ENCODE assay signal across 25 mouse cellular contexts in the genomic region with DNA sequence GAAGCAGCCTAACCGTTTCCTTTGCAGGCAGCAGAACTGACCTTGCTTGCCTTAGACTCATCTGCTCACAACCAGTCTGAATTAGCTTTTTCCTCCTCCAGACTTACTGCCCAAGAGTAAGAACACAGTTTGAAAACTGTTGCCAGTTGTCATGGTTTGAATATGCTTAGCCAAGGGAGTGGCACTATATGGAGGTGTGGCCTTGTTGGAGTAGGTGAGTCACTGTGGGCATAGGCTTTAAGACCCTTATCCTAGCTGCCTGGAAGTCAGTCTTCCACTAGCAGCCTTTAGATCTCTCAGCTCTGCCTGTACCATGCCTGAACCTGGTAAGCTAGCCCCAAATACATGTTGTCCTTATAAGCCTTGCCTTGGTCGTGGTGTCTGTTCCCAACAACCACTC. TPM values are rescaled to one million over a fixed set of nuclear protein-coding genes. Genes with fewer than 3 reads are reported as not detected.
A peak's percentile ranks its signal among the peaks of the same experiment; 100 is the strongest.
DNase-seq lines count a peak whose midpoint lies in the region; ATAC-seq lines count a peak whose summit lies in the region.
"Had no signal": no experiment of that assay in that cellular context is flagged by ENCODE, and none has a peak within 500 bp of the region (broad histone marks: within the 10 kb centered on the region; RNA-seq: fewer than 3 reads in every experiment).

No protein-coding gene starts in this region.

- H3K9me3 ChIP-seq in liver, embryonic 13.5 days (replicated peaks): no peaks in the 10 kb centered on the region
- no peaks in the 10 kb centered on the region for H3K9me3 ChIP-seq in liver, embryonic 11.5 days (ENCODE audit: control insufficient read depth, low read length)
- H3K9me3 ChIP-seq in stomach, embryonic 14.5 days (ENCODE audit: control insufficient read depth, low read depth, low read length): no peaks in the 10 kb centered on the region
- no peaks in the 10 kb centered on the region for H3K9me3 ChIP-seq in midbrain, embryonic 10.5 days (replicated peaks)
- H3K9me3 ChIP-seq: embryonic facial prominence, embryonic 12.5 days; heart, embryonic 13.5 days; limb, embryonic 13.5 days; neural tube, embryonic 12.5 days had no signal

- no peak overlapping the region for H3K4me3 ChIP-seq in liver, embryonic 13.5 days (replicated peaks)
- H3K4me3 ChIP-seq in liver, embryonic 11.5 days (ENCODE audit: low read depth, low read length): no peak overlapping the region
- no peak overlapping the region for H3K4me3 ChIP-seq in stomach, embryonic 14.5 days (ENCODE audit: low read depth, low read length)
- no peak overlapping the region for H3K4me3 ChIP-seq in midbrain, embryonic 10.5 days
- H3K4me3 ChIP-seq: embryonic facial prominence, embryonic 12.5 days; heart, adult 2 months; heart, embryonic 13.5 days; limb, embryonic 13.5 days; neural tube, embryonic 12.5 days had no signal

- no peaks in the 10 kb centered on the region for H3K27me3 ChIP-seq in liver, embryonic 13.5 days
- H3K27me3 ChIP-seq in liver, embryonic 11.5 days (replicated peaks; ENCODE audit: control insufficient read depth, insufficient read depth, low read length): no peaks in the 10 kb centered on the region
- H3K27me3 ChIP-seq in stomach, embryonic 14.5 days (ENCODE audit: control insufficient read depth, insufficient read depth, low read length): no peaks in the 10 kb centered on the region
- H3K27me3 ChIP-seq in midbrain, embryonic 10.5 days (ENCODE audit: low read depth, poor library complexity, severe bottlenecking): no peaks in the 10 kb centered on the region
- H3K27me3 ChIP-seq: CH12.LX; embryonic facial prominence, embryonic 12.5 days; heart, embryonic 13.5 days; limb, embryonic 13.5 days; neural tube, embryonic 12.5 days had no signal

- no peak for DNase-seq in liver, embryonic 13.5 days
- no peak for DNase-seq in liver, embryonic 11.5 days (ENCODE audit: low spot score)
- DNase-seq in 3T3-L1 (ENCODE audit: low read depth, low spot score): peak; percentile 49
- DNase-seq in midbrain, embryonic 10.5 days (ENCODE audit: low spot score): no peak
- DNase-seq: adrenal gland, postnatal 10 days; cerebellum, adult 18-20 months; cerebellum, postnatal 14 days; forebrain, postnatal 0 days; gastrocnemius, postnatal 25 days; heart, adult 2 months; heart, postnatal 14 days; kidney, adult 2 months; kidney, postnatal 36 days; layer of hippocampus, postnatal 36 days; midbrain, embryonic 14.5 days had no signal

- no peak overlapping the region for H3K4me2 ChIP-seq in liver, embryonic 13.5 days
- no peak overlapping the region for H3K4me2 ChIP-seq in liver, embryonic 11.5 days
- H3K4me2 ChIP-seq in stomach, embryonic 14.5 days (replicated peaks; ENCODE audit: low read depth, low read length): no peak overlapping the region
- H3K4me2 ChIP-seq: embryonic facial prominence, embryonic 12.5 days; heart, embryonic 13.5 days; limb, embryonic 13.5 days; neural tube, embryonic 12.5 days had no signal

- WGBS in liver, embryonic 13.5 days (ENCODE audit: insufficient replicate concordance): 77% methylated on average over 2 of the region's 2 CpGs
- WGBS in liver, embryonic 11.5 days: 80% methylated on average over 2 of the region's 2 CpGs
- 71% methylated on average over 2 of the region's 2 CpGs for WGBS in stomach, embryonic 14.5 days
- WGBS in midbrain, embryonic 10.5 days: 93% methylated on average over 2 of the region's 2 CpGs

- no peak overlapping the region for H3K27ac ChIP-seq in liver, embryonic 13.5 days
- no peak overlapping the region for H3K27ac ChIP-seq in liver, embryonic 11.5 days (ENCODE audit: low read depth, low read length)
- no peak overlapping the region for H3K27ac ChIP-seq in stomach, embryonic 14.5 days (ENCODE audit: low read length)
- no peak overlapping the region for H3K27ac ChIP-seq in midbrain, embryonic 10.5 days (replicated peaks)
- H3K27ac ChIP-seq: embryonic facial prominence, embryonic 12.5 days; heart, adult 2 months; heart, embryonic 13.5 days; hindbrain, postnatal 0 days; limb, embryonic 13.5 days; neural tube, embryonic 12.5 days had no signal

- peaks cover 31% of the 10 kb centered on the region for H3K4me1 ChIP-seq in liver, embryonic 13.5 days (replicated peaks)
- peaks cover 9% of the 10 kb centered on the region for H3K4me1 ChIP-seq in liver, embryonic 11.5 days (replicated peaks; ENCODE audit: control insufficient read depth, insufficient read depth, low read length)
- H3K4me1 ChIP-seq in stomach, embryonic 14.5 days (ENCODE audit: control insufficient read depth, insufficient read depth, low read length): no peaks in the 10 kb centered on the region
- H3K4me1 ChIP-seq in midbrain, embryonic 10.5 days: peaks cover 11% of the 10 kb centered on the region
- H3K4me1 ChIP-seq: embryonic facial prominence, embryonic 12.5 days had no signal

- peak; percentile 50; the same call in 1 of the 2 replicates for ATAC-seq in liver, embryonic 13.5 days (ENCODE audit: low read depth)
- ATAC-seq in liver, embryonic 11.5 days (replicated peaks; ENCODE audit: low FRiP score): no peak
- ATAC-seq in common myeloid progenitor, adult 5-6 weeks (replicated peaks; ENCODE audit: low read depth, poor library complexity, severe bottlenecking): peak; percentile 26; the same call in 1 of the 2 replicates
- peak; percentile 72; the same call in 1 of the 2 replicates for ATAC-seq in stomach, embryonic 14.5 days (ENCODE audit: insufficient number of reproducible peaks, insufficient read depth, low FRiP score, low read depth)
- no peak for ATAC-seq in megakaryocyte-erythroid progenitor cell, adult 5-6 weeks (replicated peaks; ENCODE audit: low FRiP score, low TSS enrichment, poor library complexity, severe bottlenecking)
- ATAC-seq: forebrain, postnatal 0 days; hindbrain, postnatal 0 days had no signal

- peaks cover 42% of the 10 kb centered on the region for H3K36me3 ChIP-seq in liver, embryonic 13.5 days
- H3K36me3 ChIP-seq in liver, embryonic 11.5 days (ENCODE audit: control insufficient read depth, insufficient read depth, low read length): peaks cover 10% of the 10 kb centered on the region; the same call in 1 of the 2 replicates
- peaks cover 22% of the 10 kb centered on the region for H3K36me3 ChIP-seq in stomach, embryonic 14.5 days (ENCODE audit: control insufficient read depth, insufficient read depth, low read length)
- peaks cover 54% of the 10 kb centered on the region for H3K36me3 ChIP-seq in midbrain, embryonic 10.5 days

- H3K9ac ChIP-seq in liver, embryonic 13.5 days: no peak overlapping the region
- H3K9ac ChIP-seq in liver, embryonic 11.5 days (ENCODE audit: low read depth, low read length): no peak overlapping the region
- no peak overlapping the region for H3K9ac ChIP-seq in stomach, embryonic 14.5 days (replicated peaks; ENCODE audit: low read depth, low read length)
- H3K9ac ChIP-seq: embryonic facial prominence, embryonic 12.5 days; forebrain, postnatal 0 days; heart, embryonic 13.5 days; limb, embryonic 13.5 days; neural tube, embryonic 12.5 days had no signal

RNA-seq across cellular contexts. Expression of a gene that starts 8.2 kb away (rescaled TPM):
- polyA plus RNA-seq in liver, embryonic 13.5 days (2015; fragmentation: Nextera tagmentation; extraction: Ambion mirVana): 52.1 and 63.0 TPM in 2 replicates
- polyA plus RNA-seq in liver, embryonic 11.5 days (2014; fragmentation: Nextera tagmentation; extraction: Ambion mirVana): 77.3 and 80.6 TPM in 2 replicates
- 54.3 and 68.8 TPM in 2 replicates for total RNA-seq in common myeloid progenitor, adult 5-6 weeks (2017)
- 75.8 and 78.7 TPM in 2 replicates for polyA plus RNA-seq in stomach, embryonic 14.5 days (2014; fragmentation: Nextera tagmentation; extraction: Ambion mirVana)
- total RNA-seq in megakaryocyte-erythroid progenitor cell, adult 5-6 weeks (2014; fragmentation: Nextera tagmentation): 63.8 and 87.8 TPM in 2 replicates
- 70.9 and 73.3 TPM in 2 replicates for total RNA-seq in megakaryocyte-erythroid progenitor cell, adult 5-6 weeks (2017)
- polyA plus RNA-seq in midbrain, embryonic 10.5 days (2016; fragmentation: Nextera tagmentation; extraction: Ambion mirVana): 107 and 108 TPM in 2 replicates

RNA-seq across cellular contexts. Expression of a gene that starts 8.3 kb away (rescaled TPM):
- 36.8 and 39.0 TPM in 2 replicates for polyA plus RNA-seq in liver, embryonic 13.5 days (2015; fragmentation: Nextera tagmentation; extraction: Ambion mirVana)
- 70.4 and 76.3 TPM in 2 replicates for polyA plus RNA-seq in liver, embryonic 11.5 days (2014; fragmentation: Nextera tagmentation; extraction: Ambion mirVana)
- total RNA-seq in common myeloid progenitor, adult 5-6 weeks (2017): 54.0 and 62.4 TPM in 2 replicates
- polyA plus RNA-seq in stomach, embryonic 14.5 days (2014; fragmentation: Nextera tagmentation; extraction: Ambion mirVana): 70.7 and 74.0 TPM in 2 replicates
- 80.4 and 93.7 TPM in 2 replicates for total RNA-seq in megakaryocyte-erythroid progenitor cell, adult 5-6 weeks (2014; fragmentation: Nextera tagmentation)
- total RNA-seq in megakaryocyte-erythroid progenitor cell, adult 5-6 weeks (2017): 82.5 and 90.6 TPM in 2 replicates
- 82.8 and 87.7 TPM in 2 replicates for polyA plus RNA-seq in midbrain, embryonic 10.5 days (2016; fragmentation: Nextera tagmentation; extraction: Ambion mirVana)

RNA-seq across cellular contexts. Expression of a gene that starts 43.6 kb away (rescaled TPM):
- 0.80 and 2.4 TPM in 2 replicates for polyA plus RNA-seq in liver, embryonic 13.5 days (2015; fragmentation: Nextera tagmentation; extraction: Ambion mirVana)
- polyA plus RNA-seq in liver, embryonic 11.5 days (2014; fragmentation: Nextera tagmentation; extraction: Ambion mirVana): 2.5 TPM in 2 replicates
- 54.5 and 75.3 TPM in 2 replicates for total RNA-seq in common myeloid progenitor, adult 5-6 weeks (2017)
- 1.5 and 1.7 TPM in 2 replicates for polyA plus RNA-seq in stomach, embryonic 14.5 days (2014; fragmentation: Nextera tagmentation; extraction: Ambion mirVana)
- 37.5 and 41.1 TPM in 2 replicates for total RNA-seq in megakaryocyte-erythroid progenitor cell, adult 5-6 weeks (2014; fragmentation: Nextera tagmentation)
- total RNA-seq in megakaryocyte-erythroid progenitor cell, adult 5-6 weeks (2017): 8.1 and 34.3 TPM in 2 replicates
- 0.44 TPM in 1 of 2 replicates, not detected in the other for polyA plus RNA-seq in midbrain, embryonic 10.5 days (2016; fragmentation: Nextera tagmentation; extraction: Ambion mirVana)
- total RNA-seq: hindbrain, postnatal 0 days had no signal
- polyA plus RNA-seq: forebrain, postnatal 0 days; heart, adult 2 months; hindbrain, postnatal 0 days; kidney, adult 2 months; midbrain, embryonic 14.5 days; neural tube, embryonic 12.5 days; spleen, adult 2 months had no signal

Comparison
In these comparisons a context has a peak if more than half of its experiments do, and no peak if none do; other contexts are left out.
1. ATAC-seq: peak in liver, embryonic 13.5 days (single experiment), common myeloid progenitor, adult 5-6 weeks (single experiment) and stomach, embryonic 14.5 days (single experiment); none in liver, embryonic 11.5 days (single experiment) and megakaryocyte-erythroid progenitor cell, adult 5-6 weeks (single experiment).